Mouse (Mus musculus): ENCODE results near the gene Pcyt1a. TPM values are rescaled to one million over a fixed set of nuclear protein-coding genes. Genes with fewer than 3 reads are reported as not detected.

Pcyt1a gene
- total and polyA plus RNA-seq, 3 experiments: 17.0 to 25.7 (median 21.1) TPM

DNA sequence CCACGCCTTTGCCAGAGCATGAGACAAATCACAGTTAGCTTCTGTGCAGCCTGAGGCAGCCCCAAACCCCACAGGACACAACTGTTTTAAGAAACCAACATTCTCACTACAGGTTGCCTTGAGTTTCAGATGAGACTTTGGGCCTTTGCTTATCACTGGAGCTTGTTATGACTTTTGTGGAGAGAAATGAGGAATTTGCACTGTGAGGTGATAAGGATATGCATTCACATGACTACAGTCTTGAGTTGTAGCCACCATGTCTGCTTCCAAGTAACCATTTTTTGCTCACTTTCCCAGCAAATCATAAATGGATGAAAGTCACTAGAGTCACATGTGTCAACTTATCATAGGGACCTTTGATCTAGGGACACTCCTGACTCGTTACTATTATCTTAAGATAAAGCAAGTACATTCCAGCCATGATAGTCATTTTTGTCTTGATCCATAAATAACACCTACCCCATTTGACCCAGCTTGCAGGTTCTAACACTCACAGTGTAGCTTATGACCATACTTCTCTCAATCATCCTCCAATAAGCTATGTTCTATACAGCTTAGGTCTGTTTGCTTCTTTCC is 15.9 kb downstream of the Pcyt1a start:
- H3K4me1 ChIP-seq (ENCODE audit: control insufficient read depth in 1 of 2, insufficient read depth in 2 of 2): peaks cover 0 to 6% of the 10 kb centered on the region in 2 experiments; a peak in 1 of 4 replicates
- dilution Hi-C loops (cut with MboI; ENCODE audit: extremely low pct_ligation_motif_present, extremely low pct_unique_long_range_greater_than_20kb, low sequenced_read_pairs) (no loop called here), in situ Hi-C loops (cut with MboI; ENCODE audit: low pct_ligation_motif_present, low pct_unique_long_range_greater_than_20kb, low sequenced_read_pairs) (no loop called here)
- no peak overlapping the region for H3K4me3 ChIP-seq (replicated peaks in 1 of 3; ENCODE audit: low read depth in 2 of 3, low read length in 2 of 3, poor library complexity in 1 of 3)
- no peak overlapping the region for H3K27ac ChIP-seq (ENCODE audit: insufficient read depth, low read depth)
- H3K36me3 ChIP-seq (replicated peaks in 1 of 2; ENCODE audit: control insufficient read depth in 1 of 2, insufficient read depth in 1 of 2, low read length in 1 of 2): peaks cover 1 to 7% of the 10 kb centered on the region in 2 experiments
- H3K79me2 ChIP-seq (replicated peaks; ENCODE audit: control insufficient read depth, extremely low read depth, insufficient read depth, poor library complexity, severe bottlenecking): no peaks in the 10 kb centered on the region
- H3K9me3 ChIP-seq (replicated peaks; ENCODE audit: low read length): no peaks in the 10 kb centered on the region
- no peak overlapping the region for H3K9ac ChIP-seq (ENCODE audit: insufficient read depth, low read depth)
- no peak for DNase-seq (ENCODE audit: extremely low read depth)
- H3K4me2 ChIP-seq (ENCODE audit: insufficient read depth, low read depth, poor library complexity, severe bottlenecking): no peak overlapping the region
- no peaks in the 10 kb centered on the region for H3K27me3 ChIP-seq (replicated peaks)
- TF ChIP-seq USF1 (IDR thresholded peaks at IDR 0.05; ENCODE audit: low read depth, low read length) (no peak), UBTF (IDR thresholded peaks at IDR 0.05; ENCODE audit: low read depth, low read length) (no peak), ETS1 (conservative IDR thresholded peaks at IDR 0.05; ENCODE audit: low read depth, low read length) (no peak), ZMIZ1 (IDR thresholded peaks at IDR 0.05; ENCODE audit: low read depth, low read length) (no peak), E2F4 (IDR thresholded peaks at IDR 0.05; ENCODE audit: insufficient replicate concordance, low read depth, low read length) (no peak), CTCF (conservative IDR thresholded peaks at IDR 0.05 in 1 of 2, IDR thresholded peaks at IDR 0.05 in 1 of 2; ENCODE audit: low read depth in 2 of 2, low read length in 2 of 2) (no peak), JUND (conservative IDR thresholded peaks at IDR 0.05; ENCODE audit: low read depth, low read length) (no peak), TBP (conservative IDR thresholded peaks at IDR 0.05; ENCODE audit: low read depth, low read length) (no peak), IRF4 (IDR thresholded peaks at IDR 0.05; ENCODE audit: low read depth, low read length) (no peak), BHLHE40 (IDR thresholded peaks at IDR 0.05; ENCODE audit: low read depth, low read length) (no peak), EP300 (IDR thresholded peaks at IDR 0.05; ENCODE audit: low read length) (no peak), NELFE (IDR thresholded peaks at IDR 0.05; ENCODE audit: low read depth, low read length) (no peak), JUN (IDR thresholded peaks at IDR 0.05; ENCODE audit: insufficient read depth, low read depth, low read length) (no peak), MAFK (IDR thresholded peaks at IDR 0.05; ENCODE audit: insufficient replicate concordance, low read length) (no peak), USF2 (conservative IDR thresholded peaks at IDR 0.05; ENCODE audit: low read depth, low read length) (no peak)

DNA sequence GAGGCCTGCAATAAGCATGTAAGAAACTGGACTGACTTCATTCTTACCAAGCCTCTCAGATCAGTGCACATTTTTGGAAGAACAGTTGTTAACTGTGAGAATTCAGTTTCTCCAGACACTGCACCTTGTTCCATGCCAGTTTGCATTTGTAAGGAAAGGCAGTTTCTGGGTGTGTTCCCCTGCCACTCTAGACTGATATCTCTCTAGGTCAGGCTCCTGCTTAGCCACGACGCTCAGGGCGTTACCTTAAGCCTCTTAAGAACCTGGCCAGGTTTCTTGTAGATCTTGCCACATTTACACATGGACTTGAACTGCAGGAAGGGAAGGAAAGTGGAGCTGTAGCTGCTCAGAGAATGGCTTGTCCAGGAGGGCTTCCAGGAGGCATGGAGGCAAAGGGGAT is 18.9 kb downstream of the Pcyt1a start:
- Histone ChIP-seq H3K4me3 (replicated peaks in 1 of 3; ENCODE audit: low read depth in 2 of 3, low read length in 2 of 3, poor library complexity in 1 of 3) (no peak overlapping the region), H3K27ac (ENCODE audit: insufficient read depth, low read depth) (no peak overlapping the region), H3K27me3 (replicated peaks) (no peaks in the 10 kb centered on the region), H3K4me1 (ENCODE audit: control insufficient read depth in 1 of 2, insufficient read depth in 2 of 2) (peaks cover 0 to 6% of the 10 kb centered on the region in 2 experiments; a peak in 1 of 4 replicates), H3K36me3 (replicated peaks in 1 of 2; ENCODE audit: control insufficient read depth in 1 of 2, insufficient read depth in 1 of 2, low read length in 1 of 2) (peaks cover 5 to 26% of the 10 kb centered on the region in 2 experiments), H3K9me3 (replicated peaks; ENCODE audit: low read length) (no peaks in the 10 kb centered on the region), H3K79me2 (replicated peaks; ENCODE audit: control insufficient read depth, extremely low read depth, insufficient read depth, poor library complexity, severe bottlenecking) (no peaks in the 10 kb centered on the region), H3K4me2 (ENCODE audit: insufficient read depth, low read depth, poor library complexity, severe bottlenecking) (no peak overlapping the region), H3K9ac (ENCODE audit: insufficient read depth, low read depth) (no peak overlapping the region)
- no peak for DNase-seq (ENCODE audit: extremely low read depth)
- dilution Hi-C loops (cut with MboI; ENCODE audit: extremely low pct_ligation_motif_present, extremely low pct_unique_long_range_greater_than_20kb, low sequenced_read_pairs) (no loop called here), in situ Hi-C loops (cut with MboI; ENCODE audit: low pct_ligation_motif_present, low pct_unique_long_range_greater_than_20kb, low sequenced_read_pairs) (loop anchor here (25.0 kb wide), 1 partner anchor 187 kb away; the partner anchor contains the start of gene Smco1)
- TF ChIP-seq ZKSCAN1 (IDR thresholded peaks at IDR 0.05; ENCODE audit: borderline replicate concordance, low read depth, low read length): no peak
- no peak for TF ChIP-seq SMC3 (IDR thresholded peaks at IDR 0.05; ENCODE audit: low read depth, low read length)
- TF ChIP-seq HCFC1 (IDR thresholded peaks at IDR 0.05; ENCODE audit: low read depth, low read length): no peak
- no peak for TF ChIP-seq CTCF (conservative IDR thresholded peaks at IDR 0.05 in 1 of 2, IDR thresholded peaks at IDR 0.05 in 1 of 2; ENCODE audit: low read depth in 2 of 2, low read length in 2 of 2)
- no peak for TF ChIP-seq USF1 (IDR thresholded peaks at IDR 0.05; ENCODE audit: low read depth, low read length)
- TF ChIP-seq PAX5 (IDR thresholded peaks at IDR 0.05; ENCODE audit: low read length): no peak
- no peak for TF ChIP-seq SIN3A (IDR thresholded peaks at IDR 0.05; ENCODE audit: low read length)
- TF ChIP-seq TCF12 (IDR thresholded peaks at IDR 0.05; ENCODE audit: low read depth, low read length): no peak
